Mouse (Mus musculus) brain, embryonic 14.5 days (tissue): ENCODE data around the gene Teddm3.

Source experiments
- CTCF ChIP-seq: fragments of 200-500 bp; IDR thresholded peaks from 2 replicates; pipeline ENCODE4 v1.5.1; 2012; ENCODE audit warnings: inconsistent platforms, mild to moderate bottlenecking, moderate library complexity, borderline replicate concordance; ENCODE audit not compliant: insufficient read depth, insufficient read length; ENCODE audit errors: extremely low read depth
- POLR2A ChIP-seq: fragments of 200-500 bp; IDR thresholded peaks from 2 replicates; pipeline ENCODE4 v1.6.1; 2012; ENCODE audit warnings: mild to moderate bottlenecking, inconsistent platforms, borderline replicate concordance; ENCODE audit not compliant: poor library complexity, insufficient read depth, insufficient read length, severe bottlenecking; ENCODE audit errors: extremely low read depth

DNA sequence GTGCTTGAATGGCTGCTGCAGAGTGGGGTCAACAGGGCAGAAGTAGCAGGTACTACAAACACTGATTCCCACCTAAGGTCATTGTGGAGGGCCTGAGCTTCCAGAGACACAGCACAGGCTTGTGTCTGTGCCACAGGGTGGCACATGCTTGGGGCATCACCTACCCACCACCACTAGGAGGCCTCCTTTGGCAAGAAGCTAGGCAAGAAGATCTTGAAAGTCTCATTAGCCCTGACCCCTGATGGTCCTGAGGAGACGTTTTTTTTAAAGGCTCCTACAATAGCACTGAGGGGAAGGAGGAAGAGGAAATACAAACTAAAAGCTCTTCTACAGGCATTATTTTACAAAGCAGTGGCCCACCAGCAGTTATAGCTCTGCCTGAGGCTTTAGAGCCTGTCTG lies 44.7 kb upstream of the Teddm3 start:
- TF ChIP-seq POLR2A (no peak), CTCF (peak; percentile 53; the same call in 1 of the 2 replicates)
